In the genomic region with DNA sequence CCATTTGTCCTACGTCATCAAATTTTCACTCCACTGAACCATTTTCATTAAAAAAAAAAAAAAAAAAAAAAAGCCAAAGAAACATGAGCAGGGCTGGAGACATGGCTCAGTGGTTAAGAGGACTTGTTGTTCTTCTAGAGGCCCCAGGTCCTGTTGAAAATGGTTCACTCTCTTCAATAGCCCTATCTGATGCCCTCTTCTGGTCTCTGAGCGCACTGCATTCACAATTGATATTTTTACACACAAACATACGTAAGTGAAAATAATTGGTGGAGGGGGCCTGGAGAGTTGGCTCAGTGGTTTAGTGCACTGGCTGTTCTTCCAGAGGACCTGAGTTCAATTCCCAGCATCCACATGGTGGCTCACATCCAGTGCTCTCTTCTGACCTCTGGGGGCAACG, we compare ENCODE assay signal across 17 mouse cellular contexts. TPM values are rescaled to one million over a fixed set of nuclear protein-coding genes. Genes with fewer than 3 reads are reported as not detected.
DNase-seq lines count a peak whose midpoint lies in the region; ATAC-seq and TF ChIP-seq lines count a peak whose summit lies in the region.
"Had no signal": no experiment of that assay in that cellular context is flagged by ENCODE, and none has a peak within 500 bp of the region (broad histone marks: within the 10 kb centered on the region; RNA-seq: fewer than 3 reads in every experiment).

No protein-coding gene starts in this region.

- 96% methylated on average over 4 of the region's 4 CpGs for WGBS in intestine, postnatal 0 days
- WGBS in intestine, embryonic 15.5 days = 95% methylated on average over 4 of the region's 4 CpGs

- ATAC-seq in intestine, postnatal 0 days = no peak
- no peak for ATAC-seq in intestine, embryonic 15.5 days
- ATAC-seq: inflammation-experienced regulatory T-cells, adult 6 months; Patski had no signal

- in situ Hi-C loops in ES-E14 (cut with MboI; ENCODE audit: low sequenced_read_pairs in 2 of 2, unreplicated experiment in 2 of 2) = no loop called here

- H3K27me3 ChIP-seq in intestine, postnatal 0 days (replicated peaks; ENCODE audit: control insufficient read depth, insufficient read depth, low read length) = no peaks in the 10 kb centered on the region
- H3K27me3 ChIP-seq in intestine, embryonic 15.5 days (replicated peaks) = no peaks in the 10 kb centered on the region
- peaks cover 2% of the 10 kb centered on the region; the same call in 1 of the 2 replicates for H3K27me3 ChIP-seq in splenic B cell, adult 2 months (ENCODE audit: control insufficient read depth, insufficient read depth, low read length, poor library complexity, severe bottlenecking)
- H3K27me3 ChIP-seq: embryonic facial prominence, embryonic 13.5 days; forebrain, embryonic 12.5 days; limb, embryonic 12.5 days; Patski had no signal

- H3K4me1 ChIP-seq in intestine, postnatal 0 days (replicated peaks; ENCODE audit: control insufficient read depth, insufficient read depth, low read length) = no peaks in the 10 kb centered on the region
- no peaks in the 10 kb centered on the region for H3K4me1 ChIP-seq in intestine, embryonic 15.5 days (replicated peaks)
- peaks cover 0 to 2% of the 10 kb centered on the region in 2 experiments; a peak in 1 of 4 replicates for H3K4me1 ChIP-seq in ES-E14 (ENCODE audit: control insufficient read depth in 2 of 2, insufficient read depth in 2 of 2, low read length in 2 of 2, poor library complexity in 1 of 2)

- no peaks in the 10 kb centered on the region for H3K9me3 ChIP-seq in intestine, postnatal 0 days (ENCODE audit: control insufficient read depth)
- no peaks in the 10 kb centered on the region for H3K9me3 ChIP-seq in intestine, embryonic 15.5 days
- no peaks in the 10 kb centered on the region for H3K9me3 ChIP-seq in ES-E14 (ENCODE audit: control insufficient read depth, insufficient read depth, low read depth, low read length)
- H3K9me3 ChIP-seq: forebrain, embryonic 12.5 days; limb, embryonic 12.5 days had no signal

- no peak overlapping the region for H3K9ac ChIP-seq in intestine, postnatal 0 days (ENCODE audit: low read depth, low read length)
- H3K9ac ChIP-seq in intestine, embryonic 15.5 days = no peak overlapping the region
- no peak overlapping the region for H3K9ac ChIP-seq in ES-E14 (ENCODE audit: insufficient read depth, low read depth, low read length, poor library complexity, severe bottlenecking)
- H3K9ac ChIP-seq: embryonic facial prominence, embryonic 13.5 days; forebrain, embryonic 12.5 days; limb, embryonic 12.5 days had no signal

- DNase-seq in retina, postnatal 1 day = peak; percentile 36
- DNase-seq in retina, embryonic 14.5 days (ENCODE audit: low spot score) = no peak
- DNase-seq in ES-E14 (ENCODE audit: low read depth, low spot score) = peak; percentile 30
- peak; percentile 59 for DNase-seq in splenic B cell, adult 2 months (ENCODE audit: low read depth, low spot score)
- DNase-seq in ovary, postnatal 36 days (ENCODE audit: low spot score) = no peak
- DNase-seq in cerebellum, postnatal 25 days = no peak
- DNase-seq: adrenal gland, postnatal 10 days; heart, postnatal 14 days; right cerebral cortex, postnatal 4 days had no signal

- H3K27ac ChIP-seq in intestine, postnatal 0 days (ENCODE audit: low read depth, low read length) = no peak overlapping the region
- H3K27ac ChIP-seq in intestine, embryonic 15.5 days = no peak overlapping the region
- no peak overlapping the region for H3K27ac ChIP-seq in ES-E14 (ENCODE audit: insufficient read depth, low read depth, low read length, poor library complexity, severe bottlenecking)
- H3K27ac ChIP-seq: embryonic facial prominence, embryonic 13.5 days; forebrain, embryonic 12.5 days; limb, embryonic 12.5 days had no signal

- no peak overlapping the region for H3K4me3 ChIP-seq in intestine, postnatal 0 days (ENCODE audit: low read depth, low read length)
- no peak overlapping the region for H3K4me3 ChIP-seq in intestine, embryonic 15.5 days (replicated peaks)
- no peak overlapping the region for H3K4me3 ChIP-seq in ES-E14 (ENCODE audit: insufficient read depth in 1 of 2, low read depth in 1 of 2, low read length in 2 of 2, poor library complexity in 1 of 2, severe bottlenecking in 1 of 2)
- H3K4me3 ChIP-seq: embryonic facial prominence, embryonic 13.5 days; forebrain, embryonic 12.5 days; limb, embryonic 12.5 days had no signal

- no peaks in the 10 kb centered on the region for H3K36me3 ChIP-seq in intestine, postnatal 0 days (ENCODE audit: control insufficient read depth, insufficient read depth)
- H3K36me3 ChIP-seq in intestine, embryonic 15.5 days = no peaks in the 10 kb centered on the region
- no peaks in the 10 kb centered on the region for H3K36me3 ChIP-seq in ES-E14 (ENCODE audit: control insufficient read depth, insufficient read depth, low read length, poor library complexity, severe bottlenecking)
- no peaks in the 10 kb centered on the region for H3K36me3 ChIP-seq in splenic B cell, adult 2 months (ENCODE audit: control insufficient read depth, insufficient read depth, low read length, poor library complexity, severe bottlenecking)

- no peak overlapping the region for H3K4me2 ChIP-seq in intestine, postnatal 0 days (replicated peaks; ENCODE audit: low read depth)
- H3K4me2 ChIP-seq in intestine, embryonic 15.5 days (replicated peaks) = no peak overlapping the region
- H3K4me2 ChIP-seq: embryonic facial prominence, embryonic 13.5 days; forebrain, embryonic 12.5 days; limb, embryonic 12.5 days had no signal

- peak; percentile 39; the same call in 1 of the 2 replicates for TF ChIP-seq CTCF in intestine, postnatal 0 days (IDR thresholded peaks at IDR 0.05; ENCODE audit: low read depth)

TF ChIP-seq in ES-E14, 5 proteins besides CTCF, POLR2A, EP300 and RAD21:
- TF ChIP-seq ZNF384 (IDR thresholded peaks at IDR 0.05; ENCODE audit: low read depth, low read length) (0 out of 2 replicates have a peak, but pooled peaks have one; percentile 8), ZC3H11A (IDR thresholded peaks at IDR 0.05; ENCODE audit: borderline replicate concordance, low read depth, low read length) (no peak)

RNA-seq across cellular contexts. Expression of gene Sgtb, which starts 4.2 kb away (rescaled TPM):
- 1.5 and 2.1 TPM in 2 replicates for polyA plus RNA-seq in intestine, postnatal 0 days (2015; fragmentation: Nextera tagmentation; extraction: Ambion mirVana)
- polyA plus RNA-seq in intestine, embryonic 15.5 days (2015; fragmentation: Nextera tagmentation; extraction: Ambion mirVana) = 4.3 and 4.8 TPM in 2 replicates
- 6.2 and 10.0 TPM in 2 replicates for total RNA-seq in ES-E14 (2012; rRNA removed)
- total RNA-seq: megakaryocyte progenitor cell, adult 5-6 weeks had no signal

RNA-seq across cellular contexts. Expression of gene Nln, which starts 4.4 kb away (rescaled TPM):
- polyA plus RNA-seq in intestine, postnatal 0 days (2015; fragmentation: Nextera tagmentation; extraction: Ambion mirVana) = 11.7 and 13.3 TPM in 2 replicates
- polyA plus RNA-seq in intestine, embryonic 15.5 days (2015; fragmentation: Nextera tagmentation; extraction: Ambion mirVana) = 18.9 and 19.9 TPM in 2 replicates
- total RNA-seq in ES-E14 (2012; rRNA removed) = 24.2 and 25.1 TPM in 2 replicates

Comparison
In these comparisons a context has a peak if more than half of its experiments do, and no peak if none do; other contexts are left out.
1. DNase-seq: peak in retina, postnatal 1 day (single experiment), ES-E14 (single experiment) and splenic B cell, adult 2 months (single experiment); none in retina, embryonic 14.5 days (single experiment), ovary, postnatal 36 days (single experiment) and cerebellum, postnatal 25 days (0 of 2).